Comparison of ENCODE assay signal across 1 mouse cellular context in the genomic region with DNA sequence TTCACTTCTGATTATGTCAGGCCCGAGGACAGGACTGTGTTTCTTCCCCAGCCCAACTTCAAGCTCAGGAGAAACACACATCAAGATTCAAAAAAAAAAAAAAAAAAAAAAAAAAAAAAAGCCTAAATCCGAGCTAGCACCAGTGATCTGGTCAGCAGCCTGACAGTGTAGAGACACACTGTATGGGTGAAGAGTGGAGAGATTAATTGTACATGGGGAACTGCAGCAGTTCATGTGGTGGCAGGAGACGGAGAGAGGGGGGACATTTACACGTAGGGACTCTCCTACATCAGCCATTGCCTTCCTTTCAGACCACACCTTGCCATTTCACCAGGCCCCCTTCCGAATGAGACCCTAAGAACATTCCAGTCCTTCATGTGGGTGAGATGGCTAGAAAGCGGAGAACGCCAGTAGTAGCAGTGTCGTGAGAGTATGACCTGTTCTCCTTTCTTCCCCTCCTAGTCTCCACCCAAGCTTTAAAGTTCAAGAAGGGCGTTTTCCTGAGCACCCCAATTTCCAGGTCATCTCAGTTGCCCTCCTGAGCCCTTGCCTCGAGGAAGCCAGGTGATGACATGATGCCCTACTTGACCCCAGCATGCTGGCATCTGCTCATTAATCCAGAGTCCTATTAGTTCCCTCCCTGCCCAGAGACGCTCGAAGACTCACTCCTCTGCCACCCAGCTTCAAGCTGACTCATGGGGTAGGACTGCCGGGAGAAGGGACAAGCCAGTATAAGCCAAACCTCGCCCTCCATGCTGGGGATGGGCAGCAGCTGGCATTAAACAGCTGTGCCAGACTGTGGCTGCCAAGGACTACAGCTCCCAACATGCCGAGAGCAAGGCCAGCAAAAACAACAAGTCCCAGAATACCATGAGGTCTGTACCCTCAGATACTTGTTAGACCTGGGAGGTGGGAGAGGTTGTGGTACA.
TF ChIP-seq lines count a peak whose summit lies in the region.

No protein-coding gene starts in this region.

TF ChIP-seq in myocyte, 11 proteins besides CTCF, POLR2A, EP300 and RAD21:
- peak; percentile 58 for TF ChIP-seq SRF (IDR thresholded peaks at IDR 0.05; ENCODE audit: control insufficient read depth, insufficient read length, low read depth)
- no peak for TF ChIP-seq CEBPB (IDR thresholded peaks at IDR 0.05; ENCODE audit: insufficient read depth, poor library complexity, severe bottlenecking)
- no peak for TF ChIP-seq MAX (IDR thresholded peaks at IDR 0.05; ENCODE audit: low read depth)
- no peak for TF ChIP-seq E2F4 (IDR thresholded peaks at IDR 0.05; ENCODE audit: insufficient read depth)
- peak; percentile 84 to 98 (median 98) for TF ChIP-seq MYOD1 (IDR thresholded peaks at IDR 0.05; ENCODE audit: control insufficient read depth in 1 of 3, insufficient read length in 2 of 3, low read depth in 2 of 3)
- peak; percentile 93 for TF ChIP-seq TCF3 (IDR thresholded peaks at IDR 0.05; ENCODE audit: insufficient read length, low read depth)
- no peak for TF ChIP-seq USF1 (IDR thresholded peaks at IDR 0.05; ENCODE audit: low read depth)
- TF ChIP-seq MYOG (IDR thresholded peaks at IDR 0.05; ENCODE audit: control insufficient read depth in 1 of 3, insufficient read depth in 1 of 3, insufficient read length in 2 of 3, low read depth in 2 of 3): peak; percentile 94 to 99 (median 98)
- TF ChIP-seq POLR2AphosphoS2 (IDR thresholded peaks at IDR 0.05; ENCODE audit: insufficient read length, low read depth): peak; percentile 59
- TF ChIP-seq TCF12 (IDR thresholded peaks at IDR 0.05; ENCODE audit: insufficient read depth, poor library complexity, severe bottlenecking): peak; percentile 90
- TF ChIP-seq REST (IDR thresholded peaks at IDR 0.05; ENCODE audit: insufficient read depth, insufficient read length): no peak
